Mouse (Mus musculus) kidney, postnatal 0 days (tissue): ENCODE measurements at regions not wholly inside any gene's neighbourhood (a gene's known extent, or its start where the extent isn't known, plus 50 kb on each side); places are given as distances from the start of the nearest gene placed in this dataset.

Experiments
- ATAC-seq: fragments of 200-750 bp; cut with Nextera tagmentation; replicated peaks from 2 replicates; pipeline ENCODE4 v1.8.0; 2017; ENCODE audit warnings: low read depth, moderate number of reproducible peaks, moderate TSS enrichment, moderate library complexity; ENCODE audit not compliant: low FRiP score
- DNase-seq: peaks from one replicate; pipeline ENCODE4 v3.0.0-alpha.2; 2016; ENCODE audit warnings: low spot score
- H3K27ac ChIP-seq: fragments of 300-500 bp; sonication (generic); 2 replicates; pipeline ENCODE4 v1.5.1; 2014; ENCODE audit warnings: mild to moderate bottlenecking
- H3K27me3 ChIP-seq: fragments of 300-500 bp; sonication (generic); 2 replicates; pipeline ENCODE4 v1.6.1; 2014; ENCODE audit warnings: low read length, mixed read lengths; ENCODE audit not compliant: insufficient read depth
- H3K36me3 ChIP-seq: fragments of 300-500 bp; sonication (generic); 2 replicates; pipeline ENCODE4 v1.6.1; 2014; ENCODE audit warnings: low read length, mixed read lengths; ENCODE audit not compliant: insufficient read depth
- H3K4me1 ChIP-seq: fragments of 300-500 bp; sonication (generic); replicated peaks from 2 replicates; pipeline ENCODE4 v1.6.1; 2014; ENCODE audit warnings: antibody characterized with exemption, low read length, mixed read lengths; ENCODE audit not compliant: insufficient read depth
- H3K4me2 ChIP-seq: fragments of 300-500 bp; sonication (generic); 2 replicates; pipeline ENCODE4 v1.6.1; 2014; ENCODE audit warnings: mild to moderate bottlenecking, low read length, moderate library complexity, mixed read lengths
- H3K4me3 ChIP-seq: fragments of 300-500 bp; sonication (generic); replicated peaks from 2 replicates; pipeline ENCODE4 v1.5.1; 2014; ENCODE audit warnings: low read depth, low read length
- H3K9ac ChIP-seq: fragments of 300-500 bp; sonication (generic); 2 replicates; pipeline ENCODE4 v1.6.1; 2014; ENCODE audit warnings: low read depth, low read length
- H3K9me3 ChIP-seq: fragments of 300-500 bp; sonication (generic); replicated peaks from 2 replicates; pipeline ENCODE4 v1.6.1; 2016; ENCODE audit warnings: low read length, inconsistent platforms, mixed read lengths
- CTCF ChIP-seq: IDR thresholded peaks from 2 replicates; pipeline ENCODE4 v1.5.1; 2016; ENCODE audit warnings: antibody characterized with exemption, low read depth, mild to moderate bottlenecking, moderate library complexity
- WGBS: fragments of 180-500 bp; shearing (Covaris S2); extraction: QIAGEN DNeasy Blood & Tissue Kit; methylation state at CpG from one replicate; pipeline ENCODE4 v1.1.7; 2014; 5-methylcytosine and 5-hydroxymethylcytosine counted together

DNA sequence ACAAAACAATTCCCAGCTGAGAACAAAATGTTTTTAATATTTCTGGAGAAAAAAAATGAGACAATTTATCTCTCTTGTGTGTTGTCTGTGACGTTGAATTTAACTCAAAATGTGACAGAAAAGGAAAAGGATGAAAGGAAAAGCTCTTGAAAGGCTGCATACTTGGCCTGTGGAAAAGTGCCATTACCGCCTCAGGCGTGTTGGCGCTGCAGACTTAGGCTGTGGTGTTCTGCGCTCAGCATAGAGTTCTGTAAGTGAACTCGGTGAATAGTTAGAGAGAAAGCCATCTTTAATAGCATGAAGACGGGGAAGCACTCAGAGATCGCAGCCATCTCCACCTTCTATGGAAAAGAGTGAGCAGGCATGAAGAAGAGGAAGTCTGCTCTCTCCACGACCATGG lies 77.5 kb upstream of the Satb2 start:
- Histone ChIP-seq H3K27me3 (no peaks in the 10 kb centered on the region), H3K4me3 (no peak overlapping the region), H3K9me3 (no peaks in the 10 kb centered on the region), H3K4me1 (no peaks in the 10 kb centered on the region), H3K36me3 (no peaks in the 10 kb centered on the region), H3K4me2 (no peak overlapping the region), H3K9ac (no peak overlapping the region), H3K27ac (no peak overlapping the region)
- 85% methylated on average over 9 of the region's 9 CpGs for WGBS
- no peak for ATAC-seq
- no peak for DNase-seq
- no peak for TF ChIP-seq CTCF

GRCm38 (mm10) chr1:57059216-57059615 lies 80.8 kb upstream of the Satb2 start:
- H3K27ac ChIP-seq = no peak overlapping the region
- H3K9ac ChIP-seq = no peak overlapping the region
- no peak overlapping the region for H3K4me3 ChIP-seq
- H3K9me3 ChIP-seq = no peaks in the 10 kb centered on the region
- ATAC-seq (no peak), DNase-seq (no peak)
- TF ChIP-seq CTCF = no peak
- H3K27me3 ChIP-seq = no peaks in the 10 kb centered on the region
- H3K4me1 ChIP-seq = no peaks in the 10 kb centered on the region
- 70% methylated on average over 3 of the region's 3 CpGs for WGBS
- H3K4me2 ChIP-seq = no peak overlapping the region
- H3K36me3 ChIP-seq = no peaks in the 10 kb centered on the region

DNA sequence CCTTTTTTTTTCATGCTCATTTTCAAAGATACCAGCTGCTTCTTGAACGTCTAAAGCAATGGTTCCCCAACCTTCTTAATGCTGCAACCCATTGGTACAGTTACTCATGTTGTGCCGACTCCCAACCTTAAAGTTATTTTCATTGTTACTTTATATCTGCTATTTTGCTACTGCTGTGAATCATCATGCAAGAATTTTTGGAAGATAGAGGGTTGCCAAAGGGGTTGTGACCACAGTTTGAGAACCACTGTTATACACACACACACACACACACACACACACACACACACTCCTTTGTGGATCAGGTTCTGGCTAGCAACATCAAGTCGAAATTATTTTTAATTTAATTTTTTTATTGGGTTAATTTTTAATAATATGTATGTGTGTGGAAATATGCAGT lies 96.8 kb upstream of the Satb2 start:
- DNase-seq = no peak
- Histone ChIP-seq H3K9ac (no peak overlapping the region), H3K4me3 (no peak overlapping the region), H3K27ac (no peak overlapping the region), H3K4me2 (no peak overlapping the region), H3K4me1 (no peaks in the 10 kb centered on the region), H3K36me3 (no peaks in the 10 kb centered on the region), H3K9me3 (no peaks in the 10 kb centered on the region), H3K27me3 (no peaks in the 10 kb centered on the region)
- WGBS = 56% methylated on average over 3 of the region's 3 CpGs
- no peak for ATAC-seq
- TF ChIP-seq CTCF = no peak

DNA sequence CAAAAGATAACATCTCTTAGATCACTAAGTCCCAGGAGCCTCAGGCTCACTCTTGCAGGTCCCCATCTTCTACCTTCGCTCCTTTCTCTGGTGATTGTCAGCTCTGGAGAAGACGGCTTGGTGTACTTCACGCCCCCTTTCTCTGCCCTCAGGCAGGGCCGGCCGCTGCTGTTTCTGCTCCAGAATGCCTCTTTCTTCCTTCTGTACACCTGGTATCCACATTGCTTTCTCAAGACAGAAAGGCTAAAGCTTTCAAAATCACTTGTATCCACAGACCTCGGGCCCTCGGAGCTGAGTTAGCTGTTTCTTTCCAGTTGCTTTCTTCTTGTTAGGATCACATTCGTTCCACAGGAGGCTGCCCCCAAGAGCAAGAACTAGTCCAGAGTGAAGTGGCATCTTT lies 98.2 kb upstream of the Satb2 start:
- H3K4me3 ChIP-seq = no peak overlapping the region
- no peaks in the 10 kb centered on the region for H3K27me3 ChIP-seq
- H3K27ac ChIP-seq = no peak overlapping the region
- DNase-seq (no peak), ATAC-seq (no peak)
- TF ChIP-seq CTCF = no peak
- no peaks in the 10 kb centered on the region for H3K36me3 ChIP-seq
- H3K9me3 ChIP-seq = no peaks in the 10 kb centered on the region
- 63% methylated on average over 8 of the region's 8 CpGs for WGBS
- H3K4me1 ChIP-seq = no peaks in the 10 kb centered on the region
- H3K4me2 ChIP-seq = no peak overlapping the region
- no peak overlapping the region for H3K9ac ChIP-seq

DNA sequence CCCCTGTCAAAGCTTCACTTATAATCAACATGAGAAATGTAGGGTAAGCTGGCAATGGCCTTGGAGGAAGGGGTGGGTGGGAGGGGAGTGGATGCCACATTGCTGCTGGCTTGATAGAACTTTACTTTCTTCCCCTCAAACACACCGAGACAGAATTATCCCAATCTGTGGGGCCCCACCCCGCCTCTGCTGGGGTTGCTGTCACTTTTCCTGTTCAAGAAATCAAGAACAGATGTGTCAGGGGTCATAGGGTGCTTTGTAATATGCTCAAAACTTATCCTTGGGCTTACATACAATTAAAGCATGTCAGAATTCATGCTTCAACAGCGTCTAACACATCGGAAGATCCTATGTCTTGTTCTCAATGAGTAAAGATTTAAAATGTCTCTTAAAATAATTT lies 101.9 kb upstream of the Satb2 start:
- 76% methylated on average over 4 of the region's 4 CpGs for WGBS
- H3K36me3 ChIP-seq = no peaks in the 10 kb centered on the region
- no peak overlapping the region for H3K4me3 ChIP-seq
- TF ChIP-seq CTCF = no peak
- H3K9me3 ChIP-seq = no peaks in the 10 kb centered on the region
- no peak overlapping the region for H3K4me2 ChIP-seq
- no peaks in the 10 kb centered on the region for H3K27me3 ChIP-seq
- H3K9ac ChIP-seq = no peak overlapping the region
- DNase-seq (no peak), ATAC-seq (no peak)
- no peak overlapping the region for H3K27ac ChIP-seq
- no peaks in the 10 kb centered on the region for H3K4me1 ChIP-seq

DNA sequence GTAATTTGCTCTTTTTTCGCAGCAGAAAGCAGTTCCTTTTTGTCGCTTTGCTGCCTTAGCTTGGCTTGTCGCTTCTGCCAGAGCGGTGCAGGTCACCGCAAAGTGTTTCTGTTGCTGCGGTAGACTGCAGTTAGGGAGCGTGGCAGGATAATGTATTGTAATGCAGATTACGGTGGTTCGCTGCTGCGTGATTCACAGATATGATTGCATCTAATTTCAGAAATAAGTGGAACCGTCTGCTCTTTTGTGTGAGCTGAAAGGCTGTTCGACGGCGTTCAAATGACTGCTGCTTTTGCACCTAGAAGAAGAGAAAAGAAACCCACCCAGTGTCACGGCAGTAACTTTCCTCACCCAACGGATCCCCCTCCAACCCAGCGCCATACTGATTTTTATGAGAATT lies 104.7 kb upstream of the Satb2 start:
- Histone ChIP-seq H3K9me3 (no peaks in the 10 kb centered on the region), H3K4me2 (no peak overlapping the region), H3K27ac (no peak overlapping the region), H3K4me3 (no peak overlapping the region), H3K9ac (no peak overlapping the region), H3K4me1 (no peaks in the 10 kb centered on the region), H3K36me3 (no peaks in the 10 kb centered on the region), H3K27me3 (no peaks in the 10 kb centered on the region)
- WGBS = 78% methylated on average over 17 of the region's 17 CpGs
- no peak for ATAC-seq
- no peak for TF ChIP-seq CTCF
- no peak for DNase-seq

DNA sequence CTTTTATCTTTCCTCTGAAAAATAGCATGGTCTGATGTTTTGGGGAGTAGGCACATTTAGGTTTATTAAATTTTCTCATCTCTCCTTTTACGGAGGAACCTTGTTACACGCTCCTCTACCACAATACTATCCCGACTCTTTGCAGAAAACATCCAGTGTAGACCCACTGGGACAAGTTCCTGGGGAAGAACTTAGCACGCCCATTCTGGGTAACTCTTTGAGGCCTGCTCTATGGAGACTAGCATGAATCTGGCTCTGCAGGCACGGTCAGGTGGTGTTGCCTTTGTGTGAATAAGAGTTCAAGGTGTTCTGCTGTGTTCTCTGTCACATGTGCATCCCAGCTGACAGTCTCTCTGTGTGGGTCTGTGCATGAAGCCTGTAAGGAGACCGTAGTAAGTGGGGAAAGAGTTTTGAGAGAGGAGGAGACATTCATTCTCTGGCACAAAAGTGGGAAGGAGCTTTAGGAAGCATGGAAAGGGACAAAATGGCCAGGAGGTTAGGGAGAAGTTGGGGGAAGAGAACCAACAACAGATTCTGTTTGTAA lies 105.2 kb upstream of the Satb2 start:
- Histone ChIP-seq H3K27me3 (no peaks in the 10 kb centered on the region), H3K36me3 (no peaks in the 10 kb centered on the region), H3K9me3 (no peaks in the 10 kb centered on the region), H3K4me1 (no peaks in the 10 kb centered on the region), H3K27ac (no peak overlapping the region), H3K9ac (no peak overlapping the region), H3K4me2 (no peak overlapping the region), H3K4me3 (no peak overlapping the region)
- TF ChIP-seq CTCF = no peak
- 92% methylated on average over 6 of the region's 6 CpGs for WGBS
- DNase-seq (no peak), ATAC-seq (no peak)
